Mouse (Mus musculus) layer of hippocampus, adult 8-10 months (tissue): Measurements from ENCODE around the gene Alx1. TPM values are rescaled to one million over a fixed set of nuclear protein-coding genes. Genes with fewer than 3 reads are reported as not detected.

Experiments
- total RNA-seq, 4 experiments: library from RNA; stranded (reverse); gene quantifications; 2 replicates each; pipeline ENCODE4 v1.2.4; 2022

Alx1 gene
- total RNA-seq, 4 experiments from 2014 or later = 0.40 TPM; not detected in 3

Other genes starting within 250 kb of the Alx1 start
- 1 to 10 TPM; 3.2 to 5.6 (median 4.6) TPM for gene Lrriq1, start 206.1 kb upstream of the Alx1 start, total RNA-seq